Mouse (Mus musculus) hindbrain, embryonic 14.5 days (tissue): ENCODE results near the gene Foxb1. TPM values are rescaled to one million over a fixed set of nuclear protein-coding genes. Genes with fewer than 3 reads are reported as not detected.

Experiments
- ATAC-seq: fragments of 200-750 bp; cut with Nextera tagmentation; 2 replicates; pipeline ENCODE4 v1.8.0; 2017; ENCODE audit warnings: moderate number of reproducible peaks, mild to moderate bottlenecking, moderate TSS enrichment, moderate library complexity; ENCODE audit not compliant: low FRiP score
- DNase-seq: peaks from one replicate; pipeline ENCODE4 v3.0.0-alpha.2; 2015; ENCODE audit warnings: low spot score
- H3K27ac ChIP-seq: fragments of 300-500 bp; sonication (generic); 2 replicates; pipeline ENCODE4 v1.5.1; 2014; ENCODE audit warnings: mild to moderate bottlenecking, moderate library complexity
- H3K27me3 ChIP-seq: fragments of 300-500 bp; sonication (generic); 2 replicates; pipeline ENCODE4 v1.6.1; 2014; ENCODE audit warnings: mild to moderate bottlenecking, low read length, mixed read lengths; ENCODE audit not compliant: control insufficient read depth, insufficient read depth
- H3K36me3 ChIP-seq: fragments of 300-500 bp; sonication (generic); replicated peaks from 2 replicates; pipeline ENCODE4 v1.6.1; 2014; ENCODE audit not compliant: control insufficient read depth, insufficient read depth
- H3K4me1 ChIP-seq: fragments of 300-500 bp; sonication (generic); replicated peaks from 2 replicates; pipeline ENCODE4 v1.6.1; 2014; ENCODE audit warnings: antibody characterized with exemption, low read length, mixed read lengths; ENCODE audit not compliant: control insufficient read depth, insufficient read depth
- H3K4me2 ChIP-seq: fragments of 300-500 bp; sonication (generic); replicated peaks from 2 replicates; pipeline ENCODE4 v1.6.1; 2014; ENCODE audit warnings: mild to moderate bottlenecking, moderate library complexity
- H3K4me3 ChIP-seq: fragments of 300-500 bp; sonication (generic); replicated peaks from 2 replicates; pipeline ENCODE4 v1.5.1; 2014; ENCODE audit warnings: mild to moderate bottlenecking, low read length
- H3K9ac ChIP-seq: fragments of 300-500 bp; sonication (generic); 2 replicates; pipeline ENCODE4 v1.6.1; 2014
- H3K9me3 ChIP-seq: fragments of 300-500 bp; sonication (generic); 2 replicates; pipeline ENCODE4 v1.6.1; 2016; ENCODE audit warnings: low read length; ENCODE audit not compliant: control insufficient read depth
- WGBS: fragments of 180-500 bp; shearing (Covaris S2); extraction: QIAGEN DNeasy Blood & Tissue Kit; methylation state at CpG from one replicate; pipeline ENCODE4 v1.1.7; 2014; 5-methylcytosine and 5-hydroxymethylcytosine counted together
- polyA plus RNA-seq: library from polyadenylated mRNA; unstranded; fragments of >200 nt; fragmentation: Nextera tagmentation; extraction: Ambion mirVana; gene quantifications from 2 replicates; pipeline ENCODE4 v1.2.1, GENCODE M21; 2014

Foxb1 gene
- polyA plus RNA-seq, 1 experiment from 2014 or later: 6.1 TPM

DNA sequence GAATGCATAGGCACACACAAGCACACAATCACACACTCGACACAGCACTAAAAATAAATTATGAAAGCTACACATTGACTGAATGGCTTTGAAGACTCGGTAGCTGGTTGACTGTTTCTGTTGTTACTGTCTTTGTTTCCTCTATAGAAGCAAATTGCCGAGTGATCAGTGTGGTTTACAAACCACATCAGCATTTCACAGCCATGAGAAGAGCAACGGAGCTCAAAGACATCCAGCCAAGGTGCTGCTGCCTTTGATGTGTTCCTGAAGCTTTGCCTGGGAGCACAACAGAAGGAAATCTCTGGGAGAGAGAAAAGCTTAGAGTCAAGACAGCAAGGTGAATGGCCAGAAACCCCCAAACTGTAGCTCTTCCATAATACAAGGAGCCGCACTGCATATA lies 32.0 kb downstream of the Foxb1 start:
- no peaks in the 10 kb centered on the region for H3K4me1 ChIP-seq
- ATAC-seq (no peak), DNase-seq (no peak)
- H3K27ac ChIP-seq: no peak overlapping the region
- H3K4me3 ChIP-seq: no peak overlapping the region
- H3K9me3 ChIP-seq: no peaks in the 10 kb centered on the region; the same call in 1 of the 2 replicates
- no peak overlapping the region for H3K9ac ChIP-seq
- no peaks in the 10 kb centered on the region for H3K36me3 ChIP-seq
- H3K4me2 ChIP-seq: no peak overlapping the region
- 63% methylated on average over 5 of the region's 5 CpGs for WGBS
- H3K27me3 ChIP-seq: no peaks in the 10 kb centered on the region

DNA sequence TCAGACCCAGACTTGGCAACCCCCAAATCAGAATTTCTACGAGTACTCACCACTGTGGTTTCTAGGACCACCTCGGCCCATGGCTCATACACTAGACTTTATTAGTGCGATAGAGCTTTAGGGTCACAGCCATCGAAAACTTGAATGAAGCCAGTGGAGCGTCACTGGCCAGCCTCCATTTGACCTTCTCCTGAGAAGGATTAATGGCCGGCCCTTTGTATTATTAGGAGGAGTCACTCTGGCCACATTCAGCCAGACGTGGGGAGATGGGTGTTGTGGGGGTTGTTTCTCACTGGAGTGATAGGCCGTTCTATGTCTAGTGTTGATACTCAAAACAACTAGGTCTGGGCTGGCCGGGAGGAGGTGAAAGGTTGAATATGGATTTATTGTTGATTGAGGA lies 42.3 kb downstream of the Foxb1 start:
- Histone ChIP-seq H3K4me1 (no peaks in the 10 kb centered on the region), H3K9me3 (no peaks in the 10 kb centered on the region), H3K27ac (no peak overlapping the region), H3K4me3 (no peak overlapping the region), H3K9ac (no peak overlapping the region), H3K27me3 (0 out of 2 replicates have a peak, but pooled peaks cover 5% of the 10 kb centered on the region), H3K36me3 (no peaks in the 10 kb centered on the region), H3K4me2 (no peak overlapping the region)
- ATAC-seq: no peak
- DNase-seq: no peak
- 34% methylated on average over 9 of the region's 9 CpGs for WGBS

DNA sequence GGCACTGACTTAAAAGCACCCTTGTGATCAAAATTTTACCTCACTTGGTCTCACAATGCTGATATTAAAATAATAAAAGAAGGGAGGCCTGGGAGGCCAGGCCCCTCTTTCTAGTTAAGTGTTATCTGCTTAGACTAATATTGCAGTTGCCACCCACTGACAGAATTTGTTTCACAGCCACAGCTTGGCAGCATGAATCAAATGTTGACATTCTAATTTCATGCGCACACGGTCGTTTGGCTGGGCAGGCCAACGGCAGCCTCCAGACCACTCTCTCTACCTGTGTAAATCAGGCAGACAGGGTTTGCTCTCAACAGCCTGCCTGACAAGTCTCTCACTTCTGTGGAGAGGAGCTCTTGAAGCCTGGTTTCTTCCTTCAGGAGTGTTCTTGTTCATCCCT lies 44.4 kb downstream of the Foxb1 start:
- no peak overlapping the region for H3K9ac ChIP-seq
- no peaks in the 10 kb centered on the region for H3K9me3 ChIP-seq
- H3K36me3 ChIP-seq: no peaks in the 10 kb centered on the region
- H3K27ac ChIP-seq: no peak overlapping the region
- ATAC-seq (no peak), DNase-seq (no peak)
- H3K27me3 ChIP-seq: 0 out of 2 replicates have a peak, but pooled peaks cover 5% of the 10 kb centered on the region
- H3K4me3 ChIP-seq: no peak overlapping the region
- no peaks in the 10 kb centered on the region for H3K4me1 ChIP-seq
- 14% methylated on average over 4 of the region's 4 CpGs for WGBS
- H3K4me2 ChIP-seq: no peak overlapping the region

DNA sequence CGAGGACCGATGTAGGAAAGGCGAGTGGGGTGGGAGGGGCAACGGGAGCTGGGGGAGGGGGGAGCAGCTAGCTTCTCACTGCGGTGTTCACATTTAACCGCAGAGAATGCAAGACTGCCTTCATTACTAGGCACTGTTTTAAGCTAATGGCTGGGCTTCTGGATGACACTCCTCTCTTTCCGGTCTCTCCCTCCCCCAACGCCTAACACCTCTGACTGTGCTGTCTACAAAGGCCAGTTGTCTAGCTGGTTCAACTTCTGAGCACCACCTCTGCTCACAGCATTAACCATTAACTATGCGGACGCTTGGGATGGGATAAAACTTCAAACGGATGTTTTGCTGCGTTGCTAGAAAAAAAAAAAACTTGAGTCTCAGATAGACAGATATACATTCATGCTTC lies 45.3 kb downstream of the Foxb1 start:
- H3K36me3 ChIP-seq: no peaks in the 10 kb centered on the region
- H3K27ac ChIP-seq: no peak overlapping the region
- ATAC-seq (no peak), DNase-seq (no peak)
- WGBS: 9% methylated on average over 12 of the region's 12 CpGs
- no peak overlapping the region for H3K4me2 ChIP-seq
- 0 out of 2 replicates have a peak, but pooled peaks cover 5% of the 10 kb centered on the region for H3K27me3 ChIP-seq
- no peak overlapping the region for H3K9ac ChIP-seq
- H3K9me3 ChIP-seq: no peaks in the 10 kb centered on the region
- no peaks in the 10 kb centered on the region for H3K4me1 ChIP-seq
- no peak overlapping the region for H3K4me3 ChIP-seq

DNA sequence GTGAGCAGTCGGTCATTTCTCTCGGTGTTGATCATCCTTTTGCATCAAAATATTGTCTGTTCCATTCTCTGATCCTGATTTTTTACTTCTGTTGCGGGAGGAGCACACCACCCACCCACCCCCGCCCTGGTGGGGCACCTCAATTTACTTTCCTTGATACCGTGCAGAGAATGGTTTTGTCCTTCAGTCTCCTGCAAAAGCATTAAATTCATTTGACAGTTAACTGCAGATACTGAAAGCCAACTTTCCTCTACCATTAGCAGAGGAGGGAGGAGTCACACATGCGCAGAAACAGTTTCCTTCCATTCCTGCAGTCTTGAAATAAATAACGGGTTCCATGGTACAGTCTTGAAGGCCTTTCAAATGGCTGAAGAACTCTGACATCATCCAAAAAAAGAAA lies 46.4 kb downstream of the Foxb1 start:
- Histone ChIP-seq H3K27ac (peak overlapping the region; percentile 63), H3K27me3 (0 out of 2 replicates have a peak, but pooled peaks cover 5% of the 10 kb centered on the region), H3K9me3 (no peaks in the 10 kb centered on the region), H3K4me3 (no peak overlapping the region), H3K4me2 (peak overlapping the region; percentile 29), H3K36me3 (no peaks in the 10 kb centered on the region), H3K4me1 (no peaks in the 10 kb centered on the region), H3K9ac (no peak overlapping the region)
- peak; percentile 37; the same call in 1 of the 2 replicates for ATAC-seq
- DNase-seq: no peak
- WGBS: 16% methylated on average over 7 of the region's 7 CpGs

DNA sequence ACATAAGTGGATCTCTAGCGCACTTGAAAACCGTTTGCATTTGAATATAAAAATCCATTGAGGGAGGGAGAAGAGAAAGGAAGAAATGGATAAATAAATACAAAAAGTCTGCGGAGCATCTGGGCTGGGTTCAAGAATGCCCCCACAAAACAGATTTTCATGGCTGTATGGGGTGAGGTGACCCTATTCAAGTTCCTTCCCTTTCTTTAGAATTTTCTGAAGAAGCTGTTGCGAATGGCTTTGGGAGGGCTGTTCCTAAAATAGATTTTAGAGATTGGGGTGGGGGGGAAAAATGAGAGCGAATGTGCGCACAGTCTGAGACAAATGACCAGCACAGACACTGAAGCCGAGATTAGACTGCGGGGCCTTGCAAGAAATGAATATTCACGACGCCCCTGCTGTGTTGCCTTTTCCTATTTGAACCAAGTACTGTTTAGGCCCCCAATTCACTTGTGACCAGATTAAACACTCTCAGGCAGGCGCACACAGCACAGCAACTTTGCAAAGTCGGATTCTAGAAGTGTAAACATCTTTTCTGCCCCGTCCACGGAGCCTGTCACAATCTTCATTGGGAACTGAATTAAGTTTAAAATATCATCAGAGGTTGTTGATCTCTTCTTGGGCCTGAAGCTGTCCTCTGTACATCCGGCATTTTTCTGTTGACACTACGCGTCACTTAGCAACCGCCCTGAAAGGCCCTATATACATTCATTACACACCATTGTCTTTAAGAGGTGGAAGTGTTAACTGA lies 47.0 kb downstream of the Foxb1 start:
- H3K4me2 ChIP-seq: peak overlapping the region; percentile 29
- DNase-seq: peak; percentile 49
- H3K4me1 ChIP-seq: no peaks in the 10 kb centered on the region
- no peaks in the 10 kb centered on the region for H3K9me3 ChIP-seq
- no peak overlapping the region for H3K4me3 ChIP-seq
- WGBS: 10% methylated on average over 18 of the region's 18 CpGs
- H3K36me3 ChIP-seq: no peaks in the 10 kb centered on the region
- peak overlapping the region; percentile 63 for H3K27ac ChIP-seq
- H3K27me3 ChIP-seq: 0 out of 2 replicates have a peak, but pooled peaks cover 5% of the 10 kb centered on the region
- peak; percentile 77; the same call in 1 of the 2 replicates for ATAC-seq
- H3K9ac ChIP-seq: no peak overlapping the region

DNA sequence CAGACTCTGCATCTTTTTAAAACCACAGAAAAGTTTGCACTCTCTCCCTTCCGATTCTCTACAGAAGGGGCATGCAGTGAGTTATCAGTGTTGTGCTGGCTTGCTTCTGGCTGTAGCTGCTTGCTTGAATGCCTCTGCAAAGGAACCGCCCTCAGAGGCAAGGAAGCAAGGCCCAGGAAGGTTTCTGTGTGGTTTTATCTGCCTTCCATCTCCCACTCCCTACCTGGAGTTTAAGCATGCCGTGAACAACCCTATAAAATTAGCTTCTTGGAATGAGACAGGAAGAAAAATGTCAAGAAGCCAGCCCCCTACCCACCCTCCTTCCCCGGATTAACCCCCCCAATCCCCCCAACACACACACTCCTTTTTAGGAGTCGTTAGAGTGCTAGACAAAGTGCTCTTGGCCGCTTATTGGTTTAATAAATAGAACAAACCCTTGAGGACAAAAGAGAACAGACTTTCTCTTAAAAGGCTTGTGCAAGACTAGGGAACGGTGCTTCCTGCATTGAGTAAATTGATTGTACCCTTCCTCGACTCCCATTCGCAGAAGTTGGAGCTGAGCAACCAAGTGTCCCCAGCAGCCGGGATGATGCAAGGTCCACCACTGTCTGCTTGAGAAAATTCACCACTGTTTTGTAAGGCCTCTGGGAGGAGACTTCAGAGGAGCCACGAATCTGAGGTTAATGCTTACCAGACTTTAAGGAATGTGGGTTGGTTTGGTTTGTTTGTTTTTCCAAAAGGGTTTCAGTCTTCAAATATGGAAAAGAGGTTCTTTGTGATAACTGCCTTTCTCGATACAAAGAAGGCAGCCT lies 47.8 kb downstream of the Foxb1 start:
- 10% methylated on average over 12 of the region's 12 CpGs for WGBS
- H3K27ac ChIP-seq: peak overlapping the region; percentile 62
- H3K4me2 ChIP-seq: no peak overlapping the region
- H3K9me3 ChIP-seq: no peaks in the 10 kb centered on the region
- H3K36me3 ChIP-seq: no peaks in the 10 kb centered on the region
- no peak overlapping the region for H3K9ac ChIP-seq
- ATAC-seq (no peak), DNase-seq (no peak)
- H3K4me1 ChIP-seq: no peaks in the 10 kb centered on the region
- H3K27me3 ChIP-seq: 0 out of 2 replicates have a peak, but pooled peaks cover 5% of the 10 kb centered on the region
- no peak overlapping the region for H3K4me3 ChIP-seq

Other genes starting within 250 kb of the Foxb1 start
- gene Bnip2, start 228.5 kb upstream of the Foxb1 start, polyA plus RNA-seq: 72.3 and 79.1 TPM in 2 replicates